Mouse (Mus musculus) MEL (cell line): ENCODE measurements around the gene Adcy1. TPM values are rescaled to one million over a fixed set of nuclear protein-coding genes. Genes with fewer than 3 reads are reported as not detected.

ENCODE experiments used
- DNase-seq: peaks from one replicate; pipeline ENCODE4 v3.0.0; 2011; ENCODE audit warnings: low read depth, low spot score
- H3K27ac ChIP-seq: 2 replicates; pipeline ENCODE4 v1.5.1; 2012; ENCODE audit warnings: low read depth, mild to moderate bottlenecking, control low read depth, low read length, moderate library complexity; ENCODE audit not compliant: control insufficient read depth
- H3K27me3 ChIP-seq, 2 experiments: fragments of 150-350 bp in 1 of 2; sonication (generic) in 1 of 2; 2 replicates each; pipeline ENCODE4 v1.6.1; 2012; ENCODE audit warnings: low read length in 2 of 2, mild to moderate bottlenecking in 2 of 2, improper control_type of control experiment in 1 of 2, moderate library complexity in 1 of 2; ENCODE audit not compliant: insufficient read depth in 2 of 2, control insufficient read depth in 1 of 2
- H3K36me3 ChIP-seq, 2 experiments: 2 replicates each; pipeline ENCODE4 v1.6.1; 2012 to 2014; ENCODE audit warnings: low read length in 2 of 2, improper control_type of control experiment in 1 of 2, inconsistent platforms in 1 of 2, mild to moderate bottlenecking in 1 of 2; ENCODE audit not compliant: insufficient read depth in 2 of 2, control insufficient read depth in 1 of 2
- H3K4me1 ChIP-seq, 2 experiments: fragments of 150-350 bp in 1 of 2; sonication (generic) in 1 of 2; 2 replicates each; pipeline ENCODE4 v1.6.1; 2012; ENCODE audit warnings: low read length in 2 of 2, improper control_type of control experiment in 1 of 2, mild to moderate bottlenecking in 1 of 2; ENCODE audit not compliant: insufficient read depth in 2 of 2, control insufficient read depth in 1 of 2
- H3K4me3 ChIP-seq, 2 experiments: fragments of 150-350 bp in 1 of 2; sonication (generic) in 1 of 2; 2 replicates each; pipeline ENCODE4 v1.5.1; 2012; ENCODE audit warnings: low read depth in 2 of 2, low read length in 2 of 2, mild to moderate bottlenecking in 2 of 2, moderate library complexity in 2 of 2, control low read depth in 1 of 2, improper control_type of control experiment in 1 of 2; ENCODE audit not compliant: control insufficient read depth in 1 of 2, insufficient read depth in 1 of 2
- H3K79me2 ChIP-seq: 2 replicates; pipeline ENCODE4 v1.6.1; 2012; ENCODE audit warnings: mild to moderate bottlenecking, low read length, moderate library complexity; ENCODE audit not compliant: control insufficient read depth, poor library complexity, insufficient read depth
- H3K9ac ChIP-seq: 2 replicates; pipeline ENCODE4 v1.6.1; 2012; ENCODE audit warnings: low read depth, mild to moderate bottlenecking, control low read depth, low read length, moderate library complexity; ENCODE audit not compliant: control insufficient read depth, poor library complexity, severe bottlenecking
- H3K9me3 ChIP-seq: fragments of 150-350 bp; sonication (generic); replicated peaks from 2 replicates; pipeline ENCODE4 v1.6.1; 2012; ENCODE audit warnings: mild to moderate bottlenecking, low read length, improper control_type of control experiment, moderate library complexity; ENCODE audit not compliant: insufficient read depth
- BHLHE40 ChIP-seq: IDR thresholded peaks from 2 replicates; pipeline ENCODE4 v1.6.1; 2012; ENCODE audit warnings: low read depth, mild to moderate bottlenecking, inconsistent platforms, low read length, improper control_type of control experiment, borderline replicate concordance
- CTCF ChIP-seq, 3 experiments: IDR thresholded peaks in 2 of 3; conservative IDR thresholded peaks in 1 of 3; 2 replicates each; pipeline ENCODE4 v1.5.1; 2011 to 2012; ENCODE audit warnings: low read length in 3 of 3, low read depth in 2 of 3, mild to moderate bottlenecking in 2 of 3, improper control_type of control experiment in 1 of 3, inconsistent platforms in 1 of 3, mixed read lengths in 1 of 3, moderate library complexity in 1 of 3; ENCODE audit not compliant: control insufficient read depth in 1 of 3, insufficient read depth in 1 of 3, poor library complexity in 1 of 3, severe bottlenecking in 1 of 3
- EP300 ChIP-seq, 2 experiments: IDR thresholded peaks; 2 replicates each; pipeline ENCODE4 v1.6.1; 2011; ENCODE audit warnings: improper control_type of control experiment in 2 of 2, low read length in 2 of 2, low read depth in 1 of 2, mild to moderate bottlenecking in 1 of 2
- ETS1 ChIP-seq: IDR thresholded peaks from 2 replicates; pipeline ENCODE4 v1.6.1; 2012; ENCODE audit warnings: low read depth, mild to moderate bottlenecking, inconsistent platforms, low read length, improper control_type of control experiment, moderate library complexity
- GABPA ChIP-seq: IDR thresholded peaks from 2 replicates; pipeline ENCODE4 v1.6.1; 2012; ENCODE audit warnings: low read depth, mild to moderate bottlenecking, inconsistent platforms, low read length, improper control_type of control experiment, moderate library complexity
- GATA1 ChIP-seq: IDR thresholded peaks from 2 replicates; pipeline ENCODE4 v1.6.1; 2011; ENCODE audit warnings: low read depth, low read length, improper control_type of control experiment
- MAFK ChIP-seq: IDR thresholded peaks from 2 replicates; pipeline ENCODE4 v1.6.1; 2011; ENCODE audit warnings: low read depth, mild to moderate bottlenecking, low read length, improper control_type of control experiment, borderline replicate concordance
- MAZ ChIP-seq: IDR thresholded peaks from 2 replicates; pipeline ENCODE4 v1.6.1; 2012; ENCODE audit warnings: low read depth, mild to moderate bottlenecking, inconsistent platforms, low read length, improper control_type of control experiment
- MEF2A ChIP-seq: IDR thresholded peaks from 2 replicates; pipeline ENCODE4 v1.6.1; 2014; ENCODE audit warnings: low read depth, mild to moderate bottlenecking, inconsistent platforms, low read length, improper control_type of control experiment; ENCODE audit not compliant: poor library complexity, insufficient replicate concordance, severe bottlenecking; ENCODE audit errors: extremely low read depth
- MXI1 ChIP-seq: IDR thresholded peaks from 2 replicates; pipeline ENCODE4 v1.6.1; 2011; ENCODE audit warnings: mild to moderate bottlenecking, low read depth, low read length, improper control_type of control experiment
- MYB ChIP-seq: IDR thresholded peaks from 2 replicates; pipeline ENCODE4 v1.6.1; 2011; ENCODE audit warnings: mild to moderate bottlenecking, low read depth, low read length, improper control_type of control experiment
- MYC ChIP-seq: IDR thresholded peaks from 2 replicates; pipeline ENCODE4 v1.6.1; 2011; ENCODE audit warnings: low read depth, mild to moderate bottlenecking, low read length, improper control_type of control experiment, moderate library complexity
- NRF1 ChIP-seq: IDR thresholded peaks from 2 replicates; pipeline ENCODE4 v1.6.1; 2014; ENCODE audit warnings: low read depth, mild to moderate bottlenecking, inconsistent platforms, low read length, improper control_type of control experiment, moderate library complexity; ENCODE audit not compliant: poor library complexity, insufficient read depth, severe bottlenecking
- POLR2A ChIP-seq, 2 experiments: IDR thresholded peaks; 2 replicates each; pipeline ENCODE4 v1.6.1; 2011 to 2012; ENCODE audit warnings: low read length in 2 of 2, mild to moderate bottlenecking in 2 of 2, control low read depth in 1 of 2, improper control_type of control experiment in 1 of 2, low read depth in 1 of 2, moderate library complexity in 1 of 2; ENCODE audit not compliant: control insufficient read depth in 1 of 2, insufficient read depth in 1 of 2, poor library complexity in 1 of 2
- POLR2AphosphoS5 ChIP-seq: IDR thresholded peaks from 2 replicates; pipeline ENCODE4 v1.6.1; 2012; ENCODE audit warnings: low read depth, borderline replicate concordance, mild to moderate bottlenecking, inconsistent platforms, low read length, moderate library complexity, mixed read lengths
- RAD21 ChIP-seq: IDR thresholded peaks from 2 replicates; pipeline ENCODE4 v1.6.1; 2011; ENCODE audit warnings: mild to moderate bottlenecking, low read depth, low read length, improper control_type of control experiment
- SIN3A ChIP-seq: IDR thresholded peaks from 2 replicates; pipeline ENCODE4 v1.6.1; 2012; ENCODE audit warnings: low read length, improper control_type of control experiment, inconsistent platforms
- SMC3 ChIP-seq: IDR thresholded peaks from 2 replicates; pipeline ENCODE4 v1.6.1; 2011; ENCODE audit warnings: low read depth, low read length, improper control_type of control experiment
- TAL1 ChIP-seq: IDR thresholded peaks from 2 replicates; pipeline ENCODE4 v1.6.1; 2012; ENCODE audit warnings: mild to moderate bottlenecking, inconsistent platforms, low read length, moderate library complexity, mixed read lengths
- TBP ChIP-seq: IDR thresholded peaks from 2 replicates; pipeline ENCODE4 v1.8.0; 2011; ENCODE audit warnings: low read depth, low read length, improper control_type of control experiment
- TCF12 ChIP-seq: IDR thresholded peaks from 2 replicates; pipeline ENCODE4 v1.6.1; 2014; ENCODE audit warnings: low read depth, mild to moderate bottlenecking, inconsistent platforms, low read length, improper control_type of control experiment, moderate library complexity
- UBTF ChIP-seq: IDR thresholded peaks from 2 replicates; pipeline ENCODE4 v1.6.1; 2012; ENCODE audit warnings: low read depth, mild to moderate bottlenecking, inconsistent platforms, low read length, improper control_type of control experiment, moderate library complexity, borderline replicate concordance; ENCODE audit not compliant: insufficient read depth
- USF1 ChIP-seq: IDR thresholded peaks from 2 replicates; pipeline ENCODE4 v1.6.1; 2014; ENCODE audit warnings: low read depth, mild to moderate bottlenecking, inconsistent platforms, low read length, improper control_type of control experiment, moderate library complexity
- ZC3H11A ChIP-seq: IDR thresholded peaks from 2 replicates; pipeline ENCODE4 v1.6.1; 2012; ENCODE audit warnings: low read depth, mild to moderate bottlenecking, inconsistent platforms, low read length, improper control_type of control experiment
- ZKSCAN1 ChIP-seq: IDR thresholded peaks from 2 replicates; pipeline ENCODE4 v1.6.1; 2012; ENCODE audit warnings: low read depth, mild to moderate bottlenecking, inconsistent platforms, low read length, improper control_type of control experiment, moderate library complexity
- ZMIZ1 ChIP-seq: IDR thresholded peaks from 2 replicates; pipeline ENCODE4 v1.6.1; 2012; ENCODE audit warnings: low read depth, mild to moderate bottlenecking, inconsistent platforms, low read length, improper control_type of control experiment, moderate library complexity
- ZNF384 ChIP-seq: IDR thresholded peaks from 2 replicates; pipeline ENCODE4 v1.6.1; 2012; ENCODE audit warnings: low read depth, mild to moderate bottlenecking, inconsistent platforms, low read length, improper control_type of control experiment
- polyA plus RNA-seq, 2 experiments: library from polyadenylated mRNA; stranded (reverse) in 1 of 2; unstranded in 1 of 2; fragments of >175 nt in 1 of 2; fragments of >200 nt in 1 of 2; gene quantifications; 2 replicates each; pipeline versions ENCODE4 v1.2.1 to v1.2.4; 2012; ENCODE audit warnings: low replicate concordance in 2 of 2, low read depth in 1 of 2; ENCODE audit not compliant: insufficient read length in 2 of 2, insufficient read depth in 1 of 2, missing spikeins in 1 of 2
- total RNA-seq: library from RNA; depleted of rRNA; stranded (reverse); fragments of 300-350 nt; gene quantifications from 2 replicates; pipeline ENCODE4 v1.2.3, GENCODE M21; 2012

The Adcy1 gene
- total and polyA plus RNA-seq, 3 experiments, result under 0.01 TPM; not detected in 2

DNA sequence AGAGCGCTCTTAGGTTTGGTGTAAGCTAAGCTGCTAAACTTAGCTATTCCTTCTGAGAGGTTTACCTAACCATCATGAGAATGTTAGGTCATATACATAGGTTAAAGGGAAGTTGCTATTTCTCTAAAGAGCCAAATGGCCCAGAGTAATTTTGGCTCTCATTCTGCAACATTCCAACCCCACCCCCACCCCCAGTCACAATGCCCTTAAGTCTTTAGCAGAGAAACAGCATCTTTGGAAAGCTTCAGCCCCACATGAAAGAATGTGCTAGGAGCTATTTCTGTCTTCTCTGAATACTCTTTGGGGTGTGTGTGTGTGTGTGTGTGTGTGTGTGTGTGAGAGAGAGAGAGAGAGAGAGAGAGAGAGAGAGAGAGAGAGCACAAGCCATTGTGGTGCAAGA lies 20.6 kb downstream of the Adcy1 start:
- no peak for DNase-seq
- H3K36me3 ChIP-seq, result no peaks in the 10 kb centered on the region
- no peaks in the 10 kb centered on the region for H3K27me3 ChIP-seq
- no peak overlapping the region for H3K9ac ChIP-seq
- H3K9me3 ChIP-seq, result no peaks in the 10 kb centered on the region
- no peaks in the 10 kb centered on the region for H3K79me2 ChIP-seq
- H3K4me1 ChIP-seq, result no peaks in the 10 kb centered on the region
- TF ChIP-seq TBP (no peak), EP300 (IDR thresholded peaks at IDR 0.05; ENCODE audit: low read depth in 1 of 2, low read length in 2 of 2) (no peak), MAZ (no peak), POLR2A (IDR thresholded peaks at IDR 0.05; ENCODE audit: control insufficient read depth in 1 of 2, insufficient read depth in 1 of 2, low read depth in 1 of 2, low read length in 2 of 2, poor library complexity in 1 of 2) (no peak), MYB (no peak), CTCF (IDR thresholded peaks at IDR 0.05 in 2 of 3, conservative IDR thresholded peaks at IDR 0.05 in 1 of 3; ENCODE audit: control insufficient read depth in 1 of 3, insufficient read depth in 1 of 3, low read depth in 2 of 3, low read length in 3 of 3, poor library complexity in 1 of 3, severe bottlenecking in 1 of 3) (no peak)
- H3K4me3 ChIP-seq, result no peak overlapping the region
- H3K27ac ChIP-seq, result no peak overlapping the region

DNA sequence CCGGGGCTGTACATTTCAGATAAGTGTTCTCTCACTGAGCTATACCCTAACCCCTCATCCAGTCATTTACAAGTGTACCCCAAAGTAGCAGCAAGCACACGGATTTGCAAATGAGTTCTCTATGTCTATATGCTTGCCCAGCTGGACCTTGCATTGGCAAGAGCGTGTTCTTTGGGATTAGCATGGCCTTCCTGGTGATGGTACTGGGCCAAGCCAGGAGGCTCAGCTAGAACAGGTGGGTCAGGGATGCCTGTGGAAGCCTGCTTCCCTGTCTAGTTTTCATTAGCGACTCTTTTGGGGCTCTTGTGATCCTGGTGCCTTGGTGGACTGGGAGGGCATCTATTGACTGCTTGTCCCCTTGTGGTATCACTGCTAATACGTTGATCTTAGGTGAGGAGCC lies 21.9 kb downstream of the Adcy1 start:
- H3K27me3 ChIP-seq, result no peaks in the 10 kb centered on the region

DNA sequence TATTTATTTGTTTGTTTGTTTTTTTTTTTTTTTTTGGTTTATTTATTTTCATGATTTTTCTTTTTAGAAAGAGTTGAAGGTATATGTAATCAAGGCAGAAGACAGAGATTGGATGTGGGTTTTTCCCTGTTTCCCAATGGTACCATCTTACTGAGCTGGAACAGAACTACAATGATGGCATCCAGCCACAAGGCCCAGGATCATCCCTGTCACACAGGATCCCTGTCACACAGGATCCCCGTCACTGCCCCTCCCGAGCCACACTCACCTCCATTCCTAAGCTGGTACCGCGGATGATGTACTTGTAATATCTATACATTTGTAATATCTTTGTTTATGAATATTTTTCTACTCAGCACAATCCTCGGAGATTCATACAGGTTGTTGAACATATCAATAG lies 27.8 kb downstream of the Adcy1 start:
- no peaks in the 10 kb centered on the region for H3K9me3 ChIP-seq
- H3K9ac ChIP-seq, result no peak overlapping the region
- no peaks in the 10 kb centered on the region for H3K36me3 ChIP-seq
- no peaks in the 10 kb centered on the region for H3K79me2 ChIP-seq
- no peak overlapping the region for H3K4me3 ChIP-seq
- H3K27me3 ChIP-seq, result no peaks in the 10 kb centered on the region
- H3K27ac ChIP-seq, result no peak overlapping the region
- no peaks in the 10 kb centered on the region for H3K4me1 ChIP-seq
- no peak for DNase-seq
- TF ChIP-seq ZNF384, result no peak
- TF ChIP-seq ZC3H11A, result no peak
- no peak for TF ChIP-seq TAL1
- TF ChIP-seq MEF2A, result no peak
- no peak for TF ChIP-seq ZKSCAN1
- no peak for TF ChIP-seq POLR2A (IDR thresholded peaks at IDR 0.05; ENCODE audit: control insufficient read depth in 1 of 2, insufficient read depth in 1 of 2, low read depth in 1 of 2, low read length in 2 of 2, poor library complexity in 1 of 2)
- no peak for TF ChIP-seq RAD21
- no peak for TF ChIP-seq ZMIZ1

More for the DNA sequence above, 21.9 kb downstream of the Adcy1 start:
- no peaks in the 10 kb centered on the region for H3K4me1 ChIP-seq
- H3K9ac ChIP-seq, result no peak overlapping the region
- H3K27ac ChIP-seq, result no peak overlapping the region
- H3K36me3 ChIP-seq, result no peaks in the 10 kb centered on the region
- H3K79me2 ChIP-seq, result no peaks in the 10 kb centered on the region
- H3K4me3 ChIP-seq, result no peak overlapping the region
- no peak for DNase-seq
- no peaks in the 10 kb centered on the region for H3K9me3 ChIP-seq
- TF ChIP-seq SMC3 (no peak), MXI1 (no peak), BHLHE40 (no peak), POLR2AphosphoS5 (no peak), GATA1 (no peak), NRF1 (no peak), MYB (no peak), MAFK (no peak), CTCF (IDR thresholded peaks at IDR 0.05 in 2 of 3, conservative IDR thresholded peaks at IDR 0.05 in 1 of 3; ENCODE audit: control insufficient read depth in 1 of 3, insufficient read depth in 1 of 3, low read depth in 2 of 3, low read length in 3 of 3, poor library complexity in 1 of 3, severe bottlenecking in 1 of 3) (no peak), POLR2A (IDR thresholded peaks at IDR 0.05; ENCODE audit: control insufficient read depth in 1 of 2, insufficient read depth in 1 of 2, low read depth in 1 of 2, low read length in 2 of 2, poor library complexity in 1 of 2) (no peak), SIN3A (no peak), UBTF (no peak), ETS1 (no peak), GABPA (no peak), ZNF384 (no peak), USF1 (no peak), MYC (no peak), MAZ (no peak), TCF12 (no peak), MEF2A (no peak)
